Mouse (Mus musculus): ENCODE results near the gene Ccdc80.

Gene Ccdc80

GRCm38 (mm10) chr16:45118760-45119159 is 25.6 kb downstream of the Ccdc80 start:
- no peak for DNase-seq

GRCm38 (mm10) chr16:45120844-45121425 is 27.7 kb downstream of the Ccdc80 start:
- peak; percentile 81 for DNase-seq

- DNase-seq, result peak; percentile 33
Observed at GRCm38 (mm10) chr16:45122571-45122970, 29.4 kb downstream of the Ccdc80 start.

GRCm38 (mm10) chr16:45124230-45125203 is 31.3 kb downstream of the Ccdc80 start:
- no peak for DNase-seq

GRCm38 (mm10) chr16:45127936-45128710 is 34.9 kb downstream of the Ccdc80 start:
- no peak for DNase-seq

GRCm38 (mm10) chr16:45141711-45142110 is 48.5 kb downstream of the Ccdc80 start:
- no peak for DNase-seq

GRCm38 (mm10) chr16:45142565-45142964 is 49.4 kb downstream of the Ccdc80 start:
- DNase-seq, result no peak

GRCm38 (mm10) chr16:45145119-45145518 is 51.9 kb downstream of the Ccdc80 start:
- DNase-seq, result no peak

GRCm38 (mm10) chr16:45148488-45149082 is 55.4 kb downstream of the Ccdc80 start:
- DNase-seq, result no peak

GRCm38 (mm10) chr16:45154741-45155250 is 61.6 kb downstream of the Ccdc80 start:
- DNase-seq, result peak; percentile 24

- DNase-seq, result peak; percentile 83
Observed at GRCm38 (mm10) chr16:45158136-45158521, 64.9 kb downstream of the Ccdc80 start.

- peak; percentile 98 for DNase-seq
Observed at GRCm38 (mm10) chr16:45158522-45159388, 65.6 kb downstream of the Ccdc80 start, which contains the start of the genes Slc35a5 and Atg3. Gene Slc35a5, minus strand, starts transcription at chr16:45158706. Gene Atg3, plus strand, starts transcription at chr16:45158785.

- no peak for DNase-seq
Observed at GRCm38 (mm10) chr16:45159389-45159716, 66.2 kb downstream of the Ccdc80 start.

All from kidney, postnatal 14 days (tissue).